Mouse (Mus musculus): ENCODE measurements around the gene Sptbn2. TPM values are rescaled to one million over a fixed set of nuclear protein-coding genes. Genes with fewer than 3 reads are reported as not detected.

Gene Sptbn2
- 100 to 1,000 TPM; 561 to 574 TPM for total RNA-seq (2021)
- long read RNA-seq, full-length matches to known transcripts: 195 of 614 reads
- long read RNA-seq, partial matches to known transcripts: 364 of 614 reads
- long read RNA-seq, other reads (novel, unspliced or antisense): 55 of 614 reads

DNA sequence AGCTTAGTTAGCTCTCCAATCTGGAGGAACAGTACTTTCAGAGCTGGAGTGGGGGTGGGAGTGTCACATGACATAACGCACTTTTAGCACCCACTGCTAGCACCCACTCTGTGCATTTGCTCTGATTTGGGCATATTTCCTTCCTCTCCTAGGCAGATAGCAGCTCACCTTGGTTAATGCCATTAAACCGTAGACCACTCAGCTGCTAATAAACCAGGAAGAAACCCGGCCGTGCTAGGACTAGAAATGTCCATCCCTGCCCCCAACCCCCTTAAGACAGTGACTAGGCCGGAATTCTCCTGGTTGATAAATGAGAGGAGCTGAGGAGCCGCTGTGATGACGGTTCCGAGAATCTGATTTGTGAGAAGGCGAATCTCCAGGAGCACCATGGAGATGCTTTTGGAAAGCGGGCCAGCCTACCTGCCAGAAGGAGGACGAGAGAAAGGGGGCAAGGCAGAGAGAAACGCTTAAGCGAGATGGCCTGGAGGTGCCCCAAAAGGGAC, at the start of gene Sptbn2:
Gene Sptbn2 (plus strand): TSS at position 70 of the 503 bp plus-strand sequence.
- DNase-seq (ENCODE audit: low spot score in 2 of 2): peak; percentile 76 to 94

DNA sequence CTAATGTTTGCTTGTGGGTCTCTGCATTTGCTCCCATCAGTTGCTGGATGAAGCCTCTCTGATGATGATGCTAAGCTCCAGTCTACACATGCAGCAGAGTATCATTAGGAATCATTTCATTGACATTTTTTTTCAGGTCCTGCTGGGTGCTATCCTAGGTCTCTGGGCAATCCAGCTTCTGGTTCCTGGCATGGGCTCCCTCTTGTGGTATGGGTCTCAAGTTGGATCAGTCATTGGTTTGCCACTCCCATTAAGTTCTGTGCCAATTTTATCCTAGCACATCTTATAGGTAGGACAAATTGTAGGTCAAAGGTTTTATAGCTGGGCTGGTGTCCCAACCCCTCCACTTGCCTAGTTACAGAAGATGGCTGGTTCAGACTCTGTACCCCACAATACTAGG, 44.2 kb upstream of the Sptbn2 start:
- no peak for DNase-seq (ENCODE audit: low spot score in 2 of 2)

DNA sequence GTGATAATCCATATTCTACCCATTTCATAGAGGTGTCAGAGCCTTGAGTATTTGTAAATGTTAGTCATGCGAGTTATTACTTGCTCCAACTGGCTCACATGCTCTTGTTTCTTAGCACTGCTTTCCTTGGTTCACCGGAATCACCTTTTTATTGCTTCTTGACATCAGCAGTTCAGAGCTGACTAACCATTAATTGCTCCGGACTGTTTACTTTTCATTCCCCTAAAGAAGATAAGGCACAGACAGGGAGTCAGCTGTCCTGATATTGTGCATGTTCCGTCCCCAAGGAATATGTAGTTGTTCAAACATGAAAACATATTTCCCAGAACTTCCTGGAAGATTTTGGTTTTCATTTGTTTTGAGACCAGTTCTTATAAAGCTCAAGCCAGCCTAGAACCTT, 40.2 kb upstream of the Sptbn2 start:
- no peak for DNase-seq (ENCODE audit: low spot score in 2 of 2)

DNA sequence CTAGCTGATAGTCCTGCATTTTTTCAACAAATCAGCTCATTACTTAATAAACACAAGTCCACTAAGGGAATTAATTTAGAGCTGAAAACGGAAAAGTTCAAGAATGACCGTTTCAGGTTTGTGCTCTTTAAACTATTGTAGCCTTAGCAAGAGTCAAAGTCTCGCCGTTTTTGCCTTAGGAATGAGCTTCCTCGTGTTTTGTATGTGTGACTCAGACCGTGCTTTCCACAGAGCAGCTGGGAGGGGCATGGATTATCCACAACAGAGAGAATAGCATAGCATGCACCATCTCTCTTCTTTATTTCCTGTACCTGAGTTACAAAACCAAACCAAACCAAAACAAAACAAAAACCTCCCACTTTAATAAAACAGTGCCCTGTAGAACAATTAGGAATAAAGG, 38.6 kb upstream of the Sptbn2 start:
- DNase-seq (ENCODE audit: low spot score in 2 of 2): no peak

DNA sequence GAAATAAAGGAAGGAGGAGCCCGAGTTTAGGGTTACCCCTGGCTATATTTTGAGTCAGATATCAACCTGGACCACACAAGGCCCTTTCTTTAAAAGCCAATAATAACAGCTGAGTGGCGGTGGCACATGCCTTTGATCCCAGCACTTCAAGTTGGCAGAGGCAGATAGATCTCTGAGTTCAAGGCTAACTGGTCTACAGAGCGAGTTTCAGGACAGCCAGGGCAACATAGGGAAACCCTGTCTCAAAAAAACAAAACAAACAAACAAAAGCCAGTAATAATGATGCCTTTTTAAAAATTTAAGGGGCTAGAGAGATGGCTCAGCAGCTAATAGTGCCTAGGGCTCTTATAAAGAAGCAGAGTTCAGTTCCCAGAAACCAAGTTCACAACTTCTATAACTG, 16.6 kb upstream of the Sptbn2 start:
- DNase-seq (ENCODE audit: low spot score in 2 of 2): no peak

DNA sequence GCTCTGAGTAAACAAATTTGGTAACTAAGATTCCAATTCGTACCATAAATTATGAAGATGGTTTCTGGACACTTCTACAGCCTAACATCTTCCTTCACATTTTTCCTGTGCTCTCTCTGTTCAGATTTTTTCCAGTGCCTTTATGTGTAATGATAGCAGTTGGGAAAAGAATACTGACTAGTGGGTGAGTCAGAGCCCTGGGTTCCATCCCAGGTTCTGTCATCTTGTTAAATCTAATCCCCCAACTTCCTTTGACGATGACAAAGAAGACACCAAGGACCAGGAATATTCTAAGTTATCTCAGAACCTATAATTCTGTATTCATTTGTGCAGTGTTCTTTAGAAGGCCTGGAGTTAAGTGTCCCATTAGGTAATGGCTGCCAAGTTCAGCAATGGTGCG, 13.8 kb upstream of the Sptbn2 start:
- DNase-seq (ENCODE audit: low spot score in 2 of 2): peak in 1 of 2 experiments; percentile 26

DNA sequence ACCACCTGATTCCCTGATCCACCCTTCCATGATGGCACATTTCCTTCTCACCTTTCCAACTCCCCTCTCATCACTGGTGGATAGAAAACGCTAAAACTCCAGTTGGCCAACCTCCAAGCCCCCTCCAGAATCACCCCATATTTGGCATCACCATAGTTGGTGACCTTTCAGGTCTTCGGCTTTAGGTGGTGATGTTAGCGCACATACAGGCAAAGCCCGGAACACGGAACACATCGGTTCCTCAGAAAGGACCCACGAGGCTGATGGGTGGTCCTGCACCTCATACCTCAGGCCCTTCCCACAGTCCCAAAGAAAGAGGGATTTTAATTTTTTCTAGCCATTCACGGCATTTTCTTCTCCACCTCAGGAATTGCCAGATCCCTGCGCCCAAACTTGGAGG, 13.2 kb upstream of the Sptbn2 start:
- no peak for DNase-seq (ENCODE audit: low spot score in 2 of 2)

DNA sequence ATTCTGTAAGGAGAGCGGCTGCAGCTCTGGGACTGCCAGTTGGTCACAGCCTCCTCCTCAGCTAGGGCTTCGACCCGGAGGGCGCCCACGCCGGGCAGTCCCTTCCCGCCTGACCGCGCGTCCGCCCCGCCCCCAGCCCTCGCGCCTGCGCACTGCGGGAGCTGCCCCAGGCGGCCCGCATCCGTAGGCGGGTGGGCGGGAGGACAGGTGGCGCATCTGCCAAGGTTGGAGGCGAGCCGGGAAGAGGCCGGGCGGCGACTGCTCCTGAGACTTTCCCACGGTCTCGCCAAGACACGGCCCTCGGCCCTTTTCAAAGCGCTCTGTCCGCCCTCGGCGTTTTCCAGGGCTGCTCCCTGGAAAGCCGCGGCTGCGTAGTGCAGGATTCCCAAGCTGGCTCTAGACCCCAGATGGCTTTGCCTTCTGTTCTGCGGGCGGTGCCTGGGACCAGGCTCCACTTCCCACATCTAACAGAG, 12.7 kb upstream of the Sptbn2 start, which contains the start of gene Gm960:
Gene Gm960 (minus strand): TSS at position 464 of the 473 bp plus-strand sequence.
- peak; percentile 83 to 93 for DNase-seq (ENCODE audit: low spot score in 2 of 2)

DNA sequence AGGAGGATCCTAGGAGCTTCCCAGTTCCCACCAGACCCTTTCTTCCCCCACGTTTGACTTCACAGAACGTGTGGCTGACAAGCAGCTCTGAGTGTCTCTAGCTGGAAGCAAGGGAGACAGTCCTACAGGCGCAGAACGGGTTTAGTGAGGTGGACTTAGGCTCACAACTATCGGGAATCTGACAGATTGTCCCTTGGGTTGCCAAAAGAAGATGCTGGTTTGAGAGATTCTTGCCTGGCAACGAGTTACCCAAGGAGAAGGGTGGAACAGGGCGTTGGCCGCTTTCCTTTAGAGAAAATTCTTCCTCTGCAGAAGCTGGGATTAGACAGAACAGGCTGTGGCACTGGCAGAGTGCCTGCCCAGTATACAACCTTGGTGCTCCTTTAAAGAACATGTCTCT, 12.1 kb upstream of the Sptbn2 start:
- DNase-seq (ENCODE audit: low spot score in 2 of 2): peak in 1 of 2 experiments; percentile 48

DNA sequence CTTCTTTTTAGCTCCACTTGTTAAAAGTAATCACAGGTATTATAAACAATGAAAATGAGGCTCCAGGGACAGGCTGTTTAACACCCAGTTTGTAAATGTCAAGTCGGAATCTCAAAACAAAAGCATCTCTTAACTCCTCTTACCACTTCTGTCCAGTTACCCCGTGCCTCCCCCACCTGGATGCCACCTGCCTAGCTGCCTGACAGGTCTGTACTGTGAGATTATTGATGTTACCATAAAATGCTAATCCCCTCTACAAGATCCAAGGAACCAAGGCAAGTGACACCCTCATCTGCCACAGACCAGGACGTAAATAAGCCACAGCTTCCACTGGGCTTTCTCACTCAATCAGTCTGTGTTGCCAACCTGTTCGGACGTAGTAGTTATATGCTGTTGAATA, 11.1 kb upstream of the Sptbn2 start:
- DNase-seq (ENCODE audit: low spot score in 2 of 2): no peak

DNA sequence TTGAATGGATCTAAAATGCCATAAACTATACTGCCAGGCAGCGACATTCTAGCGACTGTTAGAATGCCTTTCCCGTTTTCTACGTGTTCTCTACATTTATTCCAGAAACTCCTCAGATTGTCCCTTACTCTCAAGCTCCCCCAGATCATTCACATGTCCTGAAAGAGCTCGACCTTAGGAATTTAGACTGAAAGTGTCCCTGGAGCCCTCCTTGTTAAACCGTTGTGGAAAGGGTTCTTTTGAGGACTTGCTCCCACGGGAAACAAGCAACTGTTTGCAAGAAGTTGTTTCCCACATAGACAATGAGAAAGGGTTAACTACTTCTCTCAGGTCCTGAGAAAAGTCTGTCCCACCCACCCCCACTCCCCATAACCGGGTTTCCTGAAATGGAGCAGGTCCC, 10.3 kb upstream of the Sptbn2 start:
- DNase-seq (ENCODE audit: low spot score in 2 of 2): no peak

DNA sequence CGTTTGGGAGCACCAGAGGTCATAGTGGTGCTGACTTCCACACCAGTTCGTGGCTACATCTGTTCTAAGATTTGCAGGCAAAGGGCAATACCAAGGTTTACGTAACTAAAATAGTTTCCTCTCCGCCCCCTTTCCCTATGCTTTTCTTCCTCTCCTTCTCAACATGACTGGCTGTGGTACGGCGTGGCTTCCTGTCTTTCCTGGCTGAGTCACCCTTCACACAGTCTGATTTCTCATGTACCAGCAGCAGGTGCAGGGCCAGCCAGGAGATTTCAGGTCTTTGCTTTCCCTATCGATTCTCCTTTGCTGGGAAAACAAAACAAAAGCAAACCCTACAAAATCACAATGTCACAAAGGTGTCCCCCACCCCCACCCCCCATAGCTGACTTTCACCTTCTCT, 9.7 kb upstream of the Sptbn2 start:
- no peak for DNase-seq (ENCODE audit: low spot score in 2 of 2)

DNA sequence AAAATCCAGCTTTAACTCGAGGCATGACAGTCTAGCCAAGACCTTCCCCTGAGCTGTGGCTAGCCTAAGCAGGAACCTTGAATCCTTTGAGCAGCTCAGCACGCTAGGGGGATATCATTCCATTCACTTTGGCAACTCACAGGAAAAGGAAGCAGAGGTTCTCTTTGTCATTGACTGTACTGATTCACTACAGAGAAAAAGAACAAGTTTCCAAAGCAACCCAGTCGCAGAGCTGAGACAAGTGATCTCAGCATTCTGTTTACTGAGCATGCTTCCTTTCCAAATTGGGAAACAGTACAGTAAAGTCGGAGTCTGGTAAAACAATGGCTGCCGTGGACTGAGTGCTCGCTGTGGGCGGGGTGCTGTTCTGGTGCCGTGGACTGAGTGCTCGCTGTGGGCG, 2.2 kb upstream of the Sptbn2 start:
- no peak for DNase-seq (ENCODE audit: low spot score in 2 of 2)

DNA sequence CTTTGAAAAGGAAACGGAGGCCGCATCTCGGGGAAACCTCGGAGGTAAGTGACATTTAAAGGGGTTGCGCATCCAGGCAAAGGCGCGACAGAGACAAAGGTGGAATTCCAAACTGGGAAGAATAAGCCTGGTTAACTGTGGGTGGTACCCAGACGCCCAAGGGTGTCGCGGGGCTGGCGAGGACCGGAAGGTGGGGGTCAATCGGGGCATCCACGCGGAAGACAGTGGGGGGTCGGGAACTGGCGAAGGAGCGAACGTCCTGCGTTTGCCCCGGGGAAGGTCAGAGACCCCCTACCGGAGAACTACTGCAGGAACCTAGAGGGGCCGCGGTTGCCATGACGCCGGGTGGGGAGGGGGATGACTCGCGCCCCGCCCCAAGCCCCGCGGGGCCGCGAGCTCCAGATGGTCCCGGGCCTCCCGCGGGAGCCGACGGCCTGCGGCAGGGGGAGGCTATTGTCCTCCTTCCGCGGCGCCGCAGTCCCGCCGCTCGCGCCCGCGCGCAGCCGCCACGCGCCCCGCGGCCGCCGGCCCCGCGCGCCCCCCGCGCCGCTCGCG, 711 bp downstream of the Sptbn2 start:
- no peak for DNase-seq (ENCODE audit: low spot score in 2 of 2)

DNA sequence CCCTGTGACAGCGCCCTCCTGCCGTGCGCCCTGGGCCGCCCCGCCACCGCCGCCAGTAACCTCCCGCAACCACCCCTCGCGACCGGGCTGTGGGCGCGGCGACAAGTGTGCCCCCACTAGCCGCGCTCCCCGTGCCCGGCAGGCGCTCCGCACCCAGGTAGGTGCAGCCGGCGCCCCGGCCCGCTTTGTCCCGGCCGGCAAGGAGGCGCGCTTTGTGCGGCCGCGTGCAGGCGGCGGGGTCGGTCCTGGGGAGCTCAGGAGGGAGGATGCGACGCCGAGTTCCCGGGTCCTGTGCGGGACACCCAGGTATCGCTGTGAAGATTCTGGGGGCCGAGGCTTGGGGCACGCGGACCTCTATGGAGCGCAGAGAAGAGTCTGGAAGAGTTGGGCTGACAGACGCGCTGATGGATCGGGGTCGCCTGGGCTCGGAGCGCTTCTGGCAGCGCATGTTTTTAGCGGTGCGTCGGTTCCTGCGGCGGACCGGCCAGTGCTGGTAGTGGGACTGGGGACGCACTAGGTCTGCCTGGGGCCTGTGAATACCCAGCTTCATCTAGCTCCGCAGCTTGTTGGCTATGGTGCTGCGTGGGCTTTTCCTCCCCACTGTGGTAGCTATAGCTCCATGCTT, 1.3 kb downstream of the Sptbn2 start:
- DNase-seq (ENCODE audit: low spot score in 2 of 2): no peak

DNA sequence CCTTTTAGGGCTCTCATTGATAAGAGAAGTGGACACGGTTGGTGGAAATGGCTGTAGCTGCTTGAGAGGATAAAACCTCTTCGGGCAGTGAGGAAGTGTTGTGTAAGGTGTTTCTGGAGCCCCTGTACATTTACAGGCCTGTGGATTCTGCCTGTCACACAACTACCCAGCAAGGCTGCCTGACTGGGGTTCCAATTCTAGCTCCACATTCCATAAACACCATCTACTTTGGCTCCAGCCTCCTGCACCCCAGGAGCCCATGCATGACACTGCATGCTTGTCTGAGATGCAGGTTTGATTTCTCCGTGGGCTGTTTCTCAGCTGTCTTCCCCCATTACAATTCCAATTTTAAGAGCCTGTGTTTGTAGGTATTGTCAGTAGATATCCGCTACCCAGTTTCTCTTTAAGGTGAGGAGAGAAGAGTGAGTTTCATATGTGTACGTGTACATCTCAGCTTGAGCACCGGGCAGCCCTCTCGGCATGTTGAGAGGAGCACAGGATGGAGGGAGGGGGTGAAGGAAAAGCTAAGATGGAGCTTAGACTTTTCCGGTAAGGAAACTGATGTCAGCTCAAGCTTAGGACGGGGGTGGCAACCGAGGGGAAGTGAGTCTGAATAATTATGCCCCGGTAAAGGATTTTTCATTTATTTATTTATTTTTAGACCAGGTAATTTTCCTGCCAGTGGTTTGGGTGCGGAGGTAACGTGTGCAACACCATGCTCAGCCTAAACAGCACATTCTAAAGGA, 2.0 kb downstream of the Sptbn2 start:
- peak in 1 of 2 experiments; percentile 43 for DNase-seq (ENCODE audit: low spot score in 2 of 2)

DNA sequence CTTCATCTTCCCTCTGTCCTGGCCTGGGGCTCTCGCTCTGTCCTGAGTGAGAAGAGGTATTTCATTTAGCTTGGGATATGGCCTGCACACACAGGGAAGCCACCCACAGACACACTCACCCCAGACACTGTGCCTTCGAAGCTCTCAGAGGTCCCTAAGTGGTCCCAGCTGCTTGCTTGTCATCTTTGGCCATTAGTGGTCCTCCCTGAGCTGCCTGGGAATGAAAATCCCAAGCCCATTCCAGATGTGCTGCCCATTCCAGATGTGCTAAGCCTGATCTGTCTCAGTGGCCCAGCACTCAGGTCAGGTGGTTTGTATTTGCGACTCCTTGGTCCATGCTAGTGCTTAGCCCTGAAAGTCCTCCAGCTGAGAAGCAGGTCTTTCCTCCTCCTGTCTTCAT, 2.9 kb downstream of the Sptbn2 start:
- DNase-seq (ENCODE audit: low spot score in 2 of 2): peak in 1 of 2 experiments; percentile 11

DNA sequence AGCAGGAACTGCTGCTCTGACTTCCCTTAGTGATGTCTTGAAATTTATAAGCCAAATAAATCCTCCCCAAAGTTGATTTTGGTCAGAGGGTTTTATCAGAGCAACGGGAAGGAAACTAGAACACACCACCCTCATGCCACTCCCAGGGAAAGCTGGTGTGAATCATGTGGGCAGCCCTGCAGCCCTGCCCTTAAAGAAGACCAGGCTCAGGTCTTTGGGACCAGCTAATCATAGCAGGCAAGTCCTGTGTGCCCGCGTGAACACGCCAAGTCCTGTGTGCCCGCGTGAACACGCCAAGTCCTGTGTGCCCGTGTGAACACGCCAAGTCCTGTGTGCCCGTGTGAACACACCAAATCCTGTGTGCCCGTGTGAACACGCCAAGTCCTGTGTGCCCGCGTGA, 5.8 kb downstream of the Sptbn2 start:
- no peak for DNase-seq (ENCODE audit: low spot score in 2 of 2)

DNA sequence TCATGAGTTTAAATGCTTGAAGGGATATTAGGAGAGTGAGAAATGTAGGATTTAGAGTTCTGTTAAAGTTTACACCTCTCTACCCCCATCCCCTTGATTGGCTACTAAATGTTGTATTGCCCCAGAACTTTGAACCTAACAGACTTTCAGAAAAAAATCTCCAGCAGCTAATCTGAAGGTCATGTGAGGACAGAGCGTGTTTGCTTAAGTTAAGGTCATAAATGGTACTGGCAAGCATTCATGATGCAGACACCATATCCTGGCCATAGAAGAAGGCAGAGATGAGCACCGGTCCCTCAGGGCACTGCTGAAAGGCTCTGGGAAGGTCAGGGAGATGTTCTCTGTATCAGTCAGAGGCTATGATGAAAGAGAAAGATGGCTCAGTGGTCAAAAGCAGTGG, 6.3 kb downstream of the Sptbn2 start:
- DNase-seq (ENCODE audit: low spot score in 2 of 2): no peak

DNA sequence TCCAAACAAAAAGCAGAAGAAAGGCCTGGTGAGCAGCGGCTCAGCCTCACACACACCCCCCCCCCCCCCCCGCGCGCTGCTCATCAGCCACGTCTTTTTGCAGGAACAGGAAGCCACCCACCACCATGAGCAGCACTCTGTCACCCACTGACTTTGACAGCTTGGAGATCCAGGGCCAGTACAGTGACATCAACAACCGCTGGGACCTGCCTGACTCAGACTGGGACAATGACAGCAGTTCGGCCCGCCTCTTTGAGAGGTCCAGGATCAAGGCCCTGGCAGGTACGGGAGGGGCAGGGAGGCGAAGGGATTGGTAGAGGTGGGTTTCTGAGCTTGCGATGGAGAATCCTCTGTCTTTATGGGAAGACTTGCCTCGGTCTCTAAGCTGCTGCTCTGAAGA, 7.7 kb downstream of the Sptbn2 start:
- DNase-seq (ENCODE audit: low spot score in 2 of 2): peak in 1 of 2 experiments; percentile 59

DNA sequence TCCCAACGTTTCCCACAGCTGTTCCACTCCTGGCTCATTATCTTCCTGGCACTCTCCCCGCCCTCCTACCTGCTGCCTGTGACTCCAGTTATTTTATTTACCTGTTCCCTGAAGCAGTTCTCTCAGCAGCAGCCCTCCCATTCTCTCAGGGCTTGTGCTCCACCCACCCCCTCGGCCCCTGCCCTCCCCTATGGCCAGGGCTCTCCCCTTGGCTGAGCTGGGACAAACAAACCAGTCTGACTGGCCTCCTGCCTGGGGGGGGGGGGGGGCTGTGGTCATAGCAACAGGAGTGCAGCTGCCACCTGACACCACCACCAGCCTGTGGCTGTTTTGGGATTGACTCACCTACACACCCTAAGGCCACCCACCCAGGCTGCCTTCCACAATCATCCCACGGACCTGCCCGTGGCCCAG, 8.4 kb downstream of the Sptbn2 start:
- no peak for DNase-seq (ENCODE audit: low spot score in 2 of 2)

DNA sequence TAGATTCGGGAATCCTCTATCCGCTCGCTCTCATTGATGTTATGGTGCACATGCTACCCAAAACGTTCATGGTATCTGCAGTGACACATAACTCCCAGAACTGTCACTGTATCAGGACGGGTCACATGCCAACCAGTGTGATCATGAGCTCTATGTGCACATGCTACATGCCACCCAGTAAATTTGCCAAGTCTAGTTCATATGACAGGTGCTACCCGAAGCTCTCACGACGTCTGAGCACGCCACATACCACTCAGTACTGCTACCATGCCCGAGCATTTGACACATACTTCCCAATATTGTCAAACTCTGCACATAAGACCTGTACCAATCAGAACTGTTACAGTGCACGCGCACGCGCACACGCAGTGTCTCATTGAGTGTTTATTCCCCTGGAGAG, 9.1 kb downstream of the Sptbn2 start:
- no peak for DNase-seq (ENCODE audit: low spot score in 2 of 2)
